Mouse (Mus musculus) ES-Bruce4 (cell line): ENCODE results near the gene Maf. TPM values are rescaled to one million over a fixed set of nuclear protein-coding genes. Genes with fewer than 3 reads are reported as not detected.

Experiments
- H3K27ac ChIP-seq: 2 replicates; pipeline ENCODE4 v1.5.1; 2012; ENCODE audit warnings: low read length, inconsistent platforms; ENCODE audit not compliant: insufficient read depth
- H3K27me3 ChIP-seq: 2 replicates; pipeline ENCODE4 v1.6.1; 2012; ENCODE audit warnings: mild to moderate bottlenecking, low read length, inconsistent platforms; ENCODE audit not compliant: control insufficient read depth, poor library complexity, insufficient read depth, severe bottlenecking
- H3K36me3 ChIP-seq: 2 replicates; pipeline ENCODE4 v1.6.1; 2012; ENCODE audit warnings: inconsistent platforms, mild to moderate bottlenecking, low read length, moderate library complexity; ENCODE audit not compliant: control insufficient read depth, poor library complexity, insufficient read depth, severe bottlenecking
- H3K4me1 ChIP-seq: one replicate; pipeline ENCODE4 v1.8.1; 2011; ENCODE audit warnings: low read length; ENCODE audit not compliant: control insufficient read depth, insufficient read depth
- H3K4me3 ChIP-seq: 2 replicates; pipeline ENCODE4 v1.5.1; 2011; ENCODE audit warnings: low read depth, mild to moderate bottlenecking, low read length
- H3K9ac ChIP-seq: 2 replicates; pipeline ENCODE4 v1.6.1; 2012; ENCODE audit warnings: low read depth, mild to moderate bottlenecking, inconsistent platforms; ENCODE audit not compliant: poor library complexity, severe bottlenecking
- H3K9me3 ChIP-seq: replicated peaks from 2 replicates; pipeline ENCODE4 v1.6.1; 2012; ENCODE audit warnings: mild to moderate bottlenecking, low read length, inconsistent platforms; ENCODE audit not compliant: control insufficient read depth, poor library complexity, insufficient read depth, severe bottlenecking
- CTCF ChIP-seq: IDR thresholded peaks from one replicate; pipeline ENCODE4 v1.8.1; 2011; ENCODE audit warnings: low read depth, low read length
- EP300 ChIP-seq: IDR thresholded peaks from 2 replicates; pipeline ENCODE4 v1.6.1; 2011; ENCODE audit warnings: low read depth, low read length; ENCODE audit not compliant: insufficient read depth
- POLR2A ChIP-seq: IDR thresholded peaks from one replicate; pipeline ENCODE4 v1.8.1; 2011; ENCODE audit warnings: low read length; ENCODE audit not compliant: insufficient read depth
- polyA plus RNA-seq: library from polyadenylated mRNA; stranded (reverse); fragments of >200 nt; gene quantifications from 2 replicates; pipeline ENCODE4 v1.2.4, GENCODE M21; 2011; ENCODE audit warnings: low read depth; ENCODE audit not compliant: missing spikeins, insufficient read depth, insufficient read length

Maf gene
- polyA plus RNA-seq, 1 experiment, result 0.69 TPM

GRCm38 (mm10) chr8:115745648-115746047 lies 38.1 kb upstream of the Maf start:
- Histone ChIP-seq H3K27me3 (no peaks in the 10 kb centered on the region; the same call in 1 of the 2 replicates), H3K9ac (no peak overlapping the region), H3K9me3 (peaks cover 3% of the 10 kb centered on the region; the same call in 1 of the 2 replicates), H3K36me3 (no peaks in the 10 kb centered on the region), H3K27ac (no peak overlapping the region), H3K4me3 (no peak overlapping the region), H3K4me1 (no peaks in the 10 kb centered on the region)
- TF ChIP-seq POLR2A (no peak), CTCF (no peak), EP300 (no peak)

GRCm38 (mm10) chr8:115743441-115743840 lies 35.8 kb upstream of the Maf start:
- no peaks in the 10 kb centered on the region for H3K4me1 ChIP-seq
- H3K9me3 ChIP-seq, result no peaks in the 10 kb centered on the region
- no peak overlapping the region for H3K27ac ChIP-seq
- no peaks in the 10 kb centered on the region; the same call in 1 of the 2 replicates for H3K27me3 ChIP-seq
- no peaks in the 10 kb centered on the region for H3K36me3 ChIP-seq
- no peak overlapping the region for H3K4me3 ChIP-seq
- no peak overlapping the region for H3K9ac ChIP-seq
- TF ChIP-seq POLR2A, result no peak
- TF ChIP-seq CTCF, result no peak
- no peak for TF ChIP-seq EP300

- TF ChIP-seq POLR2A (no peak), CTCF (no peak), EP300 (no peak)
- peaks cover 6% of the 10 kb centered on the region for H3K9me3 ChIP-seq
- no peak overlapping the region for H3K4me3 ChIP-seq
- H3K36me3 ChIP-seq, result no peaks in the 10 kb centered on the region
- H3K27me3 ChIP-seq, result no peaks in the 10 kb centered on the region; the same call in 1 of the 2 replicates
- H3K9ac ChIP-seq, result no peak overlapping the region
- H3K4me1 ChIP-seq, result no peaks in the 10 kb centered on the region
- no peak overlapping the region for H3K27ac ChIP-seq
Observed at GRCm38 (mm10) chr8:115742646-115743045, 35.1 kb upstream of the Maf start.

- Histone ChIP-seq H3K36me3 (no peaks in the 10 kb centered on the region), H3K4me1 (no peaks in the 10 kb centered on the region), H3K27me3 (no peaks in the 10 kb centered on the region; the same call in 1 of the 2 replicates), H3K4me3 (no peak overlapping the region), H3K27ac (no peak overlapping the region), H3K9me3 (peaks cover 10% of the 10 kb centered on the region), H3K9ac (no peak overlapping the region)
- TF ChIP-seq POLR2A (no peak), EP300 (no peak), CTCF (no peak)
Observed at GRCm38 (mm10) chr8:115741964-115742363, 34.4 kb upstream of the Maf start.

GRCm38 (mm10) chr8:115739756-115740155 lies 32.2 kb upstream of the Maf start:
- H3K36me3 ChIP-seq, result no peaks in the 10 kb centered on the region
- H3K27ac ChIP-seq, result no peak overlapping the region
- no peaks in the 10 kb centered on the region; the same call in 1 of the 2 replicates for H3K27me3 ChIP-seq
- H3K9me3 ChIP-seq, result peaks cover 10% of the 10 kb centered on the region
- H3K4me3 ChIP-seq, result no peak overlapping the region
- TF ChIP-seq CTCF (no peak), EP300 (no peak), POLR2A (no peak)
- H3K9ac ChIP-seq, result no peak overlapping the region
- no peaks in the 10 kb centered on the region for H3K4me1 ChIP-seq

- Histone ChIP-seq H3K9ac (no peak overlapping the region), H3K27ac (no peak overlapping the region), H3K36me3 (no peaks in the 10 kb centered on the region), H3K4me1 (no peaks in the 10 kb centered on the region), H3K27me3 (peaks cover 1% of the 10 kb centered on the region), H3K4me3 (no peak overlapping the region), H3K9me3 (peaks cover 1% of the 10 kb centered on the region; the same call in 1 of the 2 replicates)
- no peak for TF ChIP-seq CTCF
- TF ChIP-seq POLR2A, result no peak
- TF ChIP-seq EP300, result no peak
Observed at GRCm38 (mm10) chr8:115732401-115732800, 24.8 kb upstream of the Maf start.
